Mouse (Mus musculus): Measurements from ENCODE around the gene Phf2.

DNA sequence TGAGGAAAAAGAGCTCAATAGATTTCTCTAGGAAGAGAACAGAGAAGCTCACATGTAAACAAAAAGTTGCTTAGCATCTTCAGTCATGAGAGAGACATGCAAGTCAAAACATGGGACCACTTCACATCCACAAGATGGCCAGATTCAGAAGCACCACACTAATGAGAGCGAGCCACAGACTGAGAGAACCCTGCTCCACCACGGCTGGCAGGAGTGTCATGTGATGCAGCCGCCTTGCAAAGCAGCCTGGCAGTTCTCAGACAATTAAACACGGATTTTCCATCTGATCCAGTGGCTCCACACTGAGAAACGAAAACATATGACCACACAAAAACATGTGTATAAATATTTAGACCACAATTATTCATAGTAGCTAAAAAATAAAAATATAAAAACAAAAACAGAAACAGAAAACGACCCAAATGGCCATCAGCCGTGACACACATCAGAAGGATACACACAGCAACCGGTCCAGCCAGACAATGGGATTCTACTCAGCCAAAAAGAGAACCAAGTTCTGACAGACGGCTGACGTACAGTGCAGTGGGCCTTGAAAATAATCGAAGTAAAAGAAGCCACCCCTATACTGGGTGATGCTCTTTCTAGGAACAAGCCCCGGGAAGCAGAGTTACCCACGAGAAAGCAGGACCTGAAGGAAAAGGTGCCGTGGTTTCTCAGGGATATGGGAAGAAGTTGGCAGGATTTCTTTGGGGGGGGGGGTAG, 40.2 kb downstream of the Phf2 start:
- TF ChIP-seq CTCF (IDR thresholded peaks at IDR 0.05; ENCODE audit: control insufficient read depth, insufficient read depth, low read length) (no peak), POLR2A (IDR thresholded peaks at IDR 0.05; ENCODE audit: borderline replicate concordance, control insufficient read depth, low read depth, low read length) (no peak)

All from bone marrow, adult 2 months (tissue).